Mouse (Mus musculus): ENCODE data around the gene Snx10. TPM values are rescaled to one million over a fixed set of nuclear protein-coding genes. Genes with fewer than 3 reads are reported as not detected.

Snx10 gene
- polyA plus RNA-seq, 1 experiment from 2014 or later: 44.4 TPM

- Histone ChIP-seq H3K9ac (ENCODE audit: low read length) (no peak overlapping the region), H3K36me3 (ENCODE audit: control insufficient read depth, insufficient read depth, low read length) (no peaks in the 10 kb centered on the region), H3K4me1 (ENCODE audit: control insufficient read depth, insufficient read depth, low read length) (no peaks in the 10 kb centered on the region), H3K4me3 (ENCODE audit: low read depth, low read length) (no peak overlapping the region), H3K27ac (ENCODE audit: low read depth, low read length) (no peak overlapping the region), H3K27me3 (replicated peaks; ENCODE audit: control insufficient read depth, insufficient read depth, low read length) (no peaks in the 10 kb centered on the region), H3K4me2 (ENCODE audit: low read length) (no peak overlapping the region), H3K9me3 (replicated peaks; ENCODE audit: control insufficient read depth, low read length) (no peaks in the 10 kb centered on the region)
- 75% methylated on average over 8 of the region's 8 CpGs for WGBS
- no peak for DNase-seq (ENCODE audit: low spot score)
- ATAC-seq: no peak
Observed at GRCm38 (mm10) chr6:51633663-51634362, 110.1 kb downstream of the Snx10 start.

GRCm38 (mm10) chr6:51636019-51636568, 112.4 kb downstream of the Snx10 start:
- H3K4me2 ChIP-seq (ENCODE audit: low read length): no peak overlapping the region
- H3K36me3 ChIP-seq (ENCODE audit: control insufficient read depth, insufficient read depth, low read length): no peaks in the 10 kb centered on the region
- H3K4me1 ChIP-seq (ENCODE audit: control insufficient read depth, insufficient read depth, low read length): no peaks in the 10 kb centered on the region
- H3K27ac ChIP-seq (ENCODE audit: low read depth, low read length): no peak overlapping the region
- no peak overlapping the region for H3K9ac ChIP-seq (ENCODE audit: low read length)
- no peaks in the 10 kb centered on the region for H3K27me3 ChIP-seq (replicated peaks; ENCODE audit: control insufficient read depth, insufficient read depth, low read length)
- ATAC-seq (no peak), DNase-seq (ENCODE audit: low spot score) (no peak)
- H3K4me3 ChIP-seq (ENCODE audit: low read depth, low read length): no peak overlapping the region
- no peaks in the 10 kb centered on the region for H3K9me3 ChIP-seq (replicated peaks; ENCODE audit: control insufficient read depth, low read length)
- WGBS: 77% methylated on average over 11 of the region's 11 CpGs

Small RNAs within 50 kb of the gene (microRNA-seq; reads per million reads assigned to microRNA genes)
- not detected for gene Gm22914

Other genes starting within 250 kb of the Snx10 start
- gene Nfe2l3, start 91.2 kb upstream of the Snx10 start, polyA plus RNA-seq (2014; fragmentation: Nextera tagmentation; extraction: Ambion mirVana): 10.8 and 14.3 TPM in 2 replicates
- gene Hnrnpa2b1, start 54.0 kb upstream of the Snx10 start, polyA plus RNA-seq (2014; fragmentation: Nextera tagmentation; extraction: Ambion mirVana): 874 and 967 TPM in 2 replicates
- gene Cbx3, start 53.5 kb upstream of the Snx10 start, polyA plus RNA-seq (2014; fragmentation: Nextera tagmentation; extraction: Ambion mirVana): 529 and 591 TPM in 2 replicates

Measured in forebrain, embryonic 14.5 days (tissue).